Mouse (Mus musculus) myocyte (in vitro differentiated cells): ENCODE measurements at regions not wholly inside any gene's neighbourhood (a gene's known extent, or its start where the extent isn't known, plus 50 kb on each side); places are given as distances from the start of the nearest gene placed in this dataset.
"Not testable (repeated sequence)": the region's sequence is repeated elsewhere in the genome, so short reads cannot be mapped to it uniquely, and the experiment has no call there.

Experiments
- H3K27me3 ChIP-seq: one replicate; pipeline ENCODE4 v1.6.1; 2011; ENCODE audit not compliant: control insufficient read depth, insufficient read depth, insufficient read length
- H3K36me3 ChIP-seq: one replicate; pipeline ENCODE4 v1.6.1; 2011; ENCODE audit not compliant: control insufficient read depth, insufficient read depth
- H3K4me2 ChIP-seq: one replicate; pipeline ENCODE4 v1.6.1; 2011; ENCODE audit warnings: low read depth, control low read depth
- H3K4me3 ChIP-seq: one replicate; pipeline ENCODE4 v1.5.1; 2011; ENCODE audit warnings: mild to moderate bottlenecking, control low read depth, moderate library complexity
- H3K79me2 ChIP-seq: one replicate; pipeline ENCODE4 v1.6.1; 2011; ENCODE audit not compliant: control insufficient read depth, insufficient read depth
- H3ac ChIP-seq: one replicate; pipeline ENCODE4 v1.6.1; 2011; ENCODE audit not compliant: control insufficient read depth, insufficient read length
- CEBPB ChIP-seq: IDR thresholded peaks from 2 replicates; pipeline ENCODE4 v1.6.1; 2011; ENCODE audit warnings: mild to moderate bottlenecking, moderate library complexity; ENCODE audit not compliant: poor library complexity, insufficient read depth, severe bottlenecking
- E2F4 ChIP-seq: IDR thresholded peaks from one replicate; pipeline ENCODE4 v1.6.1; 2011; ENCODE audit warnings: mild to moderate bottlenecking, control low read depth, moderate library complexity; ENCODE audit not compliant: insufficient read depth
- MAX ChIP-seq: IDR thresholded peaks from one replicate; pipeline ENCODE4 v1.6.1; 2011; ENCODE audit warnings: low read depth, mild to moderate bottlenecking, control low read depth
- MYOD1 ChIP-seq, 3 experiments: IDR thresholded peaks; one replicate each; pipeline ENCODE4 v1.6.1; 2011; ENCODE audit warnings: control low read depth in 2 of 3, low read depth in 2 of 3, mild to moderate bottlenecking in 2 of 3, moderate library complexity in 1 of 3; ENCODE audit not compliant: insufficient read length in 2 of 3, control insufficient read depth in 1 of 3
- MYOG ChIP-seq, 3 experiments: IDR thresholded peaks; one replicate each; pipeline ENCODE4 v1.6.1; 2011; ENCODE audit warnings: control low read depth in 2 of 3, low read depth in 2 of 3, mild to moderate bottlenecking in 2 of 3; ENCODE audit not compliant: insufficient read length in 2 of 3, control insufficient read depth in 1 of 3, insufficient read depth in 1 of 3
- POLR2A ChIP-seq: IDR thresholded peaks from one replicate; pipeline ENCODE4 v1.6.1; 2011; ENCODE audit warnings: low read depth, mild to moderate bottlenecking, control low read depth, moderate library complexity; ENCODE audit not compliant: insufficient read length
- POLR2AphosphoS2 ChIP-seq: IDR thresholded peaks from one replicate; pipeline ENCODE4 v1.6.1; 2011; ENCODE audit warnings: low read depth, control low read depth; ENCODE audit not compliant: insufficient read length
- REST ChIP-seq: IDR thresholded peaks from one replicate; pipeline ENCODE4 v1.6.1; 2011; ENCODE audit warnings: mild to moderate bottlenecking, control low read depth, moderate library complexity; ENCODE audit not compliant: insufficient read depth, insufficient read length
- SRF ChIP-seq: IDR thresholded peaks from one replicate; pipeline ENCODE4 v1.6.1; 2011; ENCODE audit warnings: low read depth; ENCODE audit not compliant: control insufficient read depth, insufficient read length
- TCF12 ChIP-seq: IDR thresholded peaks from one replicate; pipeline ENCODE4 v1.6.1; 2011; ENCODE audit warnings: mild to moderate bottlenecking, control low read depth; ENCODE audit not compliant: poor library complexity, insufficient read depth, severe bottlenecking
- TCF3 ChIP-seq: IDR thresholded peaks from one replicate; pipeline ENCODE4 v1.6.1; 2011; ENCODE audit warnings: low read depth, control low read depth; ENCODE audit not compliant: insufficient read length
- USF1 ChIP-seq: IDR thresholded peaks from one replicate; pipeline ENCODE4 v1.6.1; 2011; ENCODE audit warnings: low read depth, mild to moderate bottlenecking, control low read depth, moderate library complexity

DNA sequence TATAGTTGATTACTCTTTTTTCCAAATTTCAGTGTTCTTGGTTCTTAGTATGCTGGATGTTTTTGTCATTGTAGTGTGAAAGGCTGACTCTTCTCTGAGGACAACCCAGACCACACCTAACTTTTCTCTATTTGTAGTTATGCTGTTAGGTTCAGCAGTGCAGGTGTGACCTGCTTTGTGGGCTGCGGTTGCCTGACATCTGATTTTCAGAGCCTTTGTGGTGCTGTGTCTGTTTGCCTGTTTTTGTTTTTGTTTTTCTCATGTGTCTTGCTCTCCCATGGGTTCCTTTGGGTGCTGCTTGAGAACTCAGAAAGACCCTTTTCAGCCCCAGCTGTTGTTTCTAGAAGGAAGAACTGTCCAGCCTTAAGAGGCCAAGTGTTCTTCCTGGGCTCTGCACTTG lies 52.0 kb upstream of the Trpm1 start:
- Histone ChIP-seq H3K4me3 (no peak overlapping the region), H3K79me2 (no peaks in the 10 kb centered on the region), H3ac (no peak overlapping the region), H3K36me3 (no peaks in the 10 kb centered on the region), H3K27me3 (no peaks in the 10 kb centered on the region), H3K4me2 (no peak overlapping the region)
- TF ChIP-seq MYOG (IDR thresholded peaks at IDR 0.05; ENCODE audit: control insufficient read depth in 1 of 3, insufficient read depth in 1 of 3, insufficient read length in 2 of 3, low read depth in 2 of 3) (no peak), TCF3 (no peak), MAX (no peak), E2F4 (no peak), TCF12 (no peak), POLR2AphosphoS2 (no peak)

DNA sequence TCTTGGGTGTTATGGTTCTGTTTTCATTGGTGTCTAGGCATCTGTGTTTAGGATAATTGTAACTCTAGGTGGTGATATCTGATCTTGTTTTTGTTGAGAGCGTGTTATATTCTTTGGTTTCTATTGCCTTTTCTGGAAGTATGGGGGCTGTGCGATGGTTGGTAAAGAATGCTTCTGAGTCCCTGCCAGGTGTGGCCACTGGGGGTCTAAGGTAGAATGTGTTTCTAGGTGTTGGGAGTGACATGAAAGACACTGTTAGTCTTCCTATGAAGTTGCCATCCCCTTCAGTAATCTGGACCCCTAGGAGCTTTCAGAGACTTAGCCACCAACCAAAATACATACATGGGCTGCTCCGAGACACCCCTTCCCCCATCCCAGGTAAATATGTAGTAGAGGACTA lies 54.0 kb upstream of the Trpm1 start:
- H3K4me3 ChIP-seq: no peak overlapping the region
- H3K27me3 ChIP-seq: no peaks in the 10 kb centered on the region
- TF ChIP-seq SRF (no peak), MYOD1 (IDR thresholded peaks at IDR 0.05; ENCODE audit: control insufficient read depth in 1 of 3, insufficient read length in 2 of 3, low read depth in 2 of 3) (no peak), MYOG (IDR thresholded peaks at IDR 0.05; ENCODE audit: control insufficient read depth in 1 of 3, insufficient read depth in 1 of 3, insufficient read length in 2 of 3, low read depth in 2 of 3) (no peak), REST (no peak), POLR2AphosphoS2 (no peak), MAX (no peak), USF1 (no peak), TCF3 (no peak), TCF12 (no peak)
- no peaks in the 10 kb centered on the region for H3K36me3 ChIP-seq
- H3K79me2 ChIP-seq: no peaks in the 10 kb centered on the region
- no peak overlapping the region for H3ac ChIP-seq
- no peak overlapping the region for H3K4me2 ChIP-seq

DNA sequence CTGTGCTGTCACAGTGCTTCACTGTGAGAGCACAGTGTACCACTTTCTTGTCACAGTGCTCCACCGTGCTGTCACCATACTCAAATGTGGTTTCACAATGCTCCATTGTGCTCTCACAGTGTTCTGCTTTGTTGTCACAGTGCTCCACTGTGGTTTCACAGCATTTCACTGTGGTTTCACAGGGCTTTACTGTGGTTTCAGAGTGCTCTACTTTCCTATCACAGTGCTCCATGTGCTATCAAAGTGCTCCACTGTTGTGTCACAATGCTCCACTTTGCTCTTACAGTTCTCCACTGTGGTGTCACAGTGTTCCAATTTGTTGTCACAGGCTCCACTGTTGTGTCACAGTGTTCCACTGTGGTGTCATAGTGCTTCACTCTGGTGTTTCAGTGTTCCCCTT lies 63.6 kb upstream of the Trpm1 start:
- Histone ChIP-seq H3ac (no peak overlapping the region), H3K36me3 (no peaks in the 10 kb centered on the region), H3K4me2 (no peak overlapping the region), H3K79me2 (no peaks in the 10 kb centered on the region), H3K4me3 (no peak overlapping the region), H3K27me3 (no peaks in the 10 kb centered on the region)
- TF ChIP-seq MYOG (IDR thresholded peaks at IDR 0.05; ENCODE audit: control insufficient read depth in 1 of 3, insufficient read depth in 1 of 3, insufficient read length in 2 of 3, low read depth in 2 of 3) (no peak), SRF (no peak), TCF12 (no peak), REST (no peak), POLR2AphosphoS2 (no peak), MAX (no peak), USF1 (no peak), POLR2A (no peak), E2F4 (no peak), MYOD1 (IDR thresholded peaks at IDR 0.05; ENCODE audit: control insufficient read depth in 1 of 3, insufficient read length in 2 of 3, low read depth in 2 of 3) (no peak), TCF3 (no peak), CEBPB (no peak)

DNA sequence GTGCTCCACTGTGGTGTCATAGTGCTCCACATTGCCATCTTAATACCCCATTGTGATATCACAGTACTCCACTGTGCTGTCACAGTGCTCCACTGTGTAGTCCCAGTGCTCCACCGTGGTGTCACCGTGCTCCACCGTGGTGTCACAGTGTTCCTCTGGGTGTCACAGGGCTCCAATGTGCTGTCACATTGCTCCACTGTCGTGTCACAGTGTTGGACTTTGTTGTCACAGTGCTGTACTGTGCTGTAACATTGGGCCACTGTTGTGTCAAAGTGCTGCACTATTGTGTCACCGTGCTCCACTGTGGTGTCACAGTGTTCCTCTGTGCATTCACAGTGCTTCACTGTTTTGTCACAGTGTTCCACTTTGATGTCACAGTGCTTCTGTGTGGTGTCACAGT lies 64.6 kb upstream of the Trpm1 start:
- Histone ChIP-seq H3K36me3 (no peaks in the 10 kb centered on the region), H3K4me3 (no peak overlapping the region), H3ac (no peak overlapping the region), H3K27me3 (no peaks in the 10 kb centered on the region), H3K79me2 (no peaks in the 10 kb centered on the region), H3K4me2 (no peak overlapping the region)
- TF ChIP-seq POLR2AphosphoS2: no peak
- TF ChIP-seq TCF12: no peak
- no peak for TF ChIP-seq SRF
- TF ChIP-seq TCF3: no peak
- no peak for TF ChIP-seq MYOD1 (IDR thresholded peaks at IDR 0.05; ENCODE audit: control insufficient read depth in 1 of 3, insufficient read length in 2 of 3, low read depth in 2 of 3)
- TF ChIP-seq MYOG (IDR thresholded peaks at IDR 0.05; ENCODE audit: control insufficient read depth in 1 of 3, insufficient read depth in 1 of 3, insufficient read length in 2 of 3, low read depth in 2 of 3): no peak
- no peak for TF ChIP-seq REST
- TF ChIP-seq POLR2A: no peak
- no peak for TF ChIP-seq E2F4
- TF ChIP-seq CEBPB: no peak

DNA sequence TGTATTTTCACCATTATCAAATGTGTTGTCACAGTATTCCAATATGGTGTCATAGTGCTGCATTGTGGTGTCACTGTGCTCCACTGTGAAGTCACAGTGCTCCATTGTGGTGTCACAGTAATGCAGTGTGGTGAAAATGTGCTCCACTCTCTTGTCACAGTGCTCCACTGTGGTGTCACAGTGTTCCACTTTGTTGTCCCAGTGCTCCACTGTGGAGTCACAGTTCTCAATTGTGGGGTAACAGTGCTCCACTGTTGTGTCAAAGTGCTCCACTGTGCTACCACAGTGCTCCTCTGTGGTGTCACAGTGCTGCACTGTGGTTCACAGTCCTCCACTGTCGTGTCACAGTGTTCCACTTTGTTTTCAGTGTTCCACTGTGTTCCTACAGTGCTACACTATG lies 69.7 kb upstream of the Trpm1 start:
- not testable (repeated sequence) for H3K4me2 ChIP-seq, H3K4me3 ChIP-seq, H3K79me2 ChIP-seq, H3K36me3 ChIP-seq, H3ac ChIP-seq, H3K27me3 ChIP-seq

DNA sequence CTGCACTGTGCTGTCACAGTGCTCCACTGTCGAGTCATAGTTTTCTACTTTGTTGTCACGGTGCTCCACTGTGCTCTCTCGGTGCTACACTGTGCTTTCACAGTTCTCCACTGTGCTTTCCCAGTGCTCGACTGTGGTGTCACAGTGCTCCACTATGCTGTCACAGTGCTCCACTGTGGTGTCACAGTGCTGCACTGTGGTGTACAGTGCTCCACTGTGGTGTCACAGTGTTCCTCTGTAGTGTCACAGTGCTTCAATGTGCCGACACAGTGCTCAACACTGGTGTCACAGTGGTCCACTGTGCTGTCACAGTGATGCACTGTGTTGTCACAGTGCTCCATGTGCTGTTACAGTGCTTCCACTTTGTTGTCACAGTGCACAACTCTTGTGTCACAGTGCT lies 71.0 kb upstream of the Trpm1 start:
- no peaks in the 10 kb centered on the region for H3K27me3 ChIP-seq
- no peak overlapping the region for H3K4me3 ChIP-seq
- no peak for TF ChIP-seq MYOG (IDR thresholded peaks at IDR 0.05; ENCODE audit: control insufficient read depth in 1 of 3, insufficient read depth in 1 of 3, insufficient read length in 2 of 3, low read depth in 2 of 3)
- no peak for TF ChIP-seq TCF3
- no peak for TF ChIP-seq MAX
- no peak for TF ChIP-seq CEBPB
- TF ChIP-seq POLR2A: no peak
- no peak for TF ChIP-seq SRF
- no peak for TF ChIP-seq USF1
- no peak for TF ChIP-seq REST
- no peak for TF ChIP-seq E2F4
- no peak for TF ChIP-seq TCF12
- TF ChIP-seq POLR2AphosphoS2: no peak
- no peak for TF ChIP-seq MYOD1 (IDR thresholded peaks at IDR 0.05; ENCODE audit: control insufficient read depth in 1 of 3, insufficient read length in 2 of 3, low read depth in 2 of 3)
- no peak overlapping the region for H3K4me2 ChIP-seq
- H3ac ChIP-seq: no peak overlapping the region
- no peaks in the 10 kb centered on the region for H3K36me3 ChIP-seq
- H3K79me2 ChIP-seq: no peaks in the 10 kb centered on the region
